Mouse (Mus musculus): Measurements from ENCODE around the gene Zap70. TPM values are rescaled to one million over a fixed set of nuclear protein-coding genes. Genes with fewer than 3 reads are reported as not detected.

Zap70 gene
- polyA plus RNA-seq, 1 experiment: not detected

- no peak overlapping the region for H3K27ac ChIP-seq (ENCODE audit: insufficient read depth, low read length)
- H3K4me1 ChIP-seq (ENCODE audit: control insufficient read depth, insufficient read depth, low read length): no peaks in the 10 kb centered on the region
- H3K4me3 ChIP-seq (ENCODE audit: insufficient read depth, low read length): no peak overlapping the region
- TF ChIP-seq POLR2A (IDR thresholded peaks at IDR 0.05; ENCODE audit: low read depth, low read length) (no peak), CTCF (IDR thresholded peaks at IDR 0.05; ENCODE audit: borderline replicate concordance, insufficient read depth, low read length) (peak; percentile 56; the same call in 1 of the 2 replicates)
These were observed 15.1 kb upstream of the Zap70 start for GRCm38 (mm10) chr1:36746452-36746851.

GRCm38 (mm10) chr1:36753932-36754675 is 7.5 kb upstream of the Zap70 start:
- no peak for TF ChIP-seq POLR2A (IDR thresholded peaks at IDR 0.05; ENCODE audit: low read depth, low read length)
- TF ChIP-seq CTCF (IDR thresholded peaks at IDR 0.05; ENCODE audit: borderline replicate concordance, insufficient read depth, low read length): no peak

GRCm38 (mm10) chr1:36758553-36758952 is 3.0 kb upstream of the Zap70 start:
- TF ChIP-seq CTCF (IDR thresholded peaks at IDR 0.05; ENCODE audit: borderline replicate concordance, insufficient read depth, low read length): no peak
- TF ChIP-seq POLR2A (IDR thresholded peaks at IDR 0.05; ENCODE audit: low read depth, low read length): no peak
- no peak overlapping the region for H3K4me3 ChIP-seq (ENCODE audit: insufficient read depth, low read length)

More at GRCm38 (mm10) chr1:36753932-36754675, 7.5 kb upstream of the Zap70 start:
- no peaks in the 10 kb centered on the region for H3K4me1 ChIP-seq (ENCODE audit: control insufficient read depth, insufficient read depth, low read length)
- no peak overlapping the region for H3K27ac ChIP-seq (ENCODE audit: insufficient read depth, low read length)
- H3K4me3 ChIP-seq (ENCODE audit: insufficient read depth, low read length): no peak overlapping the region

GRCm38 (mm10) chr1:36759076-36759475 is 2.5 kb upstream of the Zap70 start:
- H3K27ac ChIP-seq (ENCODE audit: insufficient read depth, low read length): no peak overlapping the region
- H3K4me1 ChIP-seq (ENCODE audit: control insufficient read depth, insufficient read depth, low read length): no peaks in the 10 kb centered on the region
- TF ChIP-seq POLR2A (IDR thresholded peaks at IDR 0.05; ENCODE audit: low read depth, low read length) (no peak), CTCF (IDR thresholded peaks at IDR 0.05; ENCODE audit: borderline replicate concordance, insufficient read depth, low read length) (no peak)
- no peak overlapping the region for H3K4me3 ChIP-seq (ENCODE audit: insufficient read depth, low read length)

More at GRCm38 (mm10) chr1:36758553-36758952, 3.0 kb upstream of the Zap70 start:
- no peak overlapping the region for H3K27ac ChIP-seq (ENCODE audit: insufficient read depth, low read length)
- H3K4me1 ChIP-seq (ENCODE audit: control insufficient read depth, insufficient read depth, low read length): no peaks in the 10 kb centered on the region

- Histone ChIP-seq H3K4me1 (ENCODE audit: control insufficient read depth, insufficient read depth, low read length) (no peaks in the 10 kb centered on the region), H3K4me3 (ENCODE audit: insufficient read depth, low read length) (no peak overlapping the region), H3K27ac (ENCODE audit: insufficient read depth, low read length) (no peak overlapping the region)
- TF ChIP-seq CTCF (IDR thresholded peaks at IDR 0.05; ENCODE audit: borderline replicate concordance, insufficient read depth, low read length) (no peak), POLR2A (IDR thresholded peaks at IDR 0.05; ENCODE audit: low read depth, low read length) (no peak)
These were observed 1.2 kb upstream of the Zap70 start for GRCm38 (mm10) chr1:36760401-36760800.

- Histone ChIP-seq H3K4me1 (ENCODE audit: control insufficient read depth, insufficient read depth, low read length) (no peaks in the 10 kb centered on the region), H3K4me3 (ENCODE audit: insufficient read depth, low read length) (no peak overlapping the region), H3K27ac (ENCODE audit: insufficient read depth, low read length) (no peak overlapping the region)
- TF ChIP-seq POLR2A (IDR thresholded peaks at IDR 0.05; ENCODE audit: low read depth, low read length) (no peak), CTCF (IDR thresholded peaks at IDR 0.05; ENCODE audit: borderline replicate concordance, insufficient read depth, low read length) (no peak)
These were observed 537 bp upstream of the Zap70 start for GRCm38 (mm10) chr1:36761061-36761460.

- TF ChIP-seq CTCF (IDR thresholded peaks at IDR 0.05; ENCODE audit: borderline replicate concordance, insufficient read depth, low read length): no peak
- no peak for TF ChIP-seq POLR2A (IDR thresholded peaks at IDR 0.05; ENCODE audit: low read depth, low read length)
These were observed 5.0 kb downstream of the Zap70 start for GRCm38 (mm10) chr1:36766431-36767205.

GRCm38 (mm10) chr1:36767321-36767720 is 5.7 kb downstream of the Zap70 start:
- Histone ChIP-seq H3K4me3 (ENCODE audit: insufficient read depth, low read length) (no peak overlapping the region), H3K27ac (ENCODE audit: insufficient read depth, low read length) (no peak overlapping the region), H3K4me1 (ENCODE audit: control insufficient read depth, insufficient read depth, low read length) (no peaks in the 10 kb centered on the region)
- TF ChIP-seq POLR2A (IDR thresholded peaks at IDR 0.05; ENCODE audit: low read depth, low read length) (no peak), CTCF (IDR thresholded peaks at IDR 0.05; ENCODE audit: borderline replicate concordance, insufficient read depth, low read length) (no peak)

More at GRCm38 (mm10) chr1:36766431-36767205, 5.0 kb downstream of the Zap70 start:
- Histone ChIP-seq H3K4me1 (ENCODE audit: control insufficient read depth, insufficient read depth, low read length) (no peaks in the 10 kb centered on the region), H3K4me3 (ENCODE audit: insufficient read depth, low read length) (no peak overlapping the region), H3K27ac (ENCODE audit: insufficient read depth, low read length) (no peak overlapping the region)

- no peaks in the 10 kb centered on the region for H3K4me1 ChIP-seq (ENCODE audit: control insufficient read depth, insufficient read depth, low read length)
- H3K4me3 ChIP-seq (ENCODE audit: insufficient read depth, low read length): no peak overlapping the region
- no peak overlapping the region for H3K27ac ChIP-seq (ENCODE audit: insufficient read depth, low read length)
- TF ChIP-seq POLR2A (IDR thresholded peaks at IDR 0.05; ENCODE audit: low read depth, low read length) (no peak), CTCF (IDR thresholded peaks at IDR 0.05; ENCODE audit: borderline replicate concordance, insufficient read depth, low read length) (no peak)
These were observed 7.2 kb downstream of the Zap70 start for GRCm38 (mm10) chr1:36768786-36769185.

- Histone ChIP-seq H3K27ac (ENCODE audit: insufficient read depth, low read length) (no peak overlapping the region), H3K4me1 (ENCODE audit: control insufficient read depth, insufficient read depth, low read length) (no peaks in the 10 kb centered on the region), H3K4me3 (ENCODE audit: insufficient read depth, low read length) (no peak overlapping the region)
- TF ChIP-seq CTCF (IDR thresholded peaks at IDR 0.05; ENCODE audit: borderline replicate concordance, insufficient read depth, low read length): no peak
- TF ChIP-seq POLR2A (IDR thresholded peaks at IDR 0.05; ENCODE audit: low read depth, low read length): no peak
These were observed 8.4 kb downstream of the Zap70 start for GRCm38 (mm10) chr1:36769951-36770350.

Measured in embryonic fibroblast, embryonic 13.5 days (primary cell).